Mouse (Mus musculus) cerebral cortex, adult 2 months (tissue): ENCODE measurements around the gene Wnt9a.

ENCODE experiments used
- WGBS: fragments of 180-500 bp; shearing (Covaris S2); methylation state at CpG from one replicate; pipeline ENCODE4 v1.1.7; 2018; 5-methylcytosine and 5-hydroxymethylcytosine counted together

Gene Wnt9a

GRCm38 (mm10) chr11:59336381-59336780 is 29.7 kb downstream of the Wnt9a start:
- WGBS, result 9% methylated on average over 1 of the region's 1 CpGs

- 40% methylated on average over 13 of the region's 13 CpGs for WGBS
Measured at GRCm38 (mm10) chr11:59337955-59338735, 31.4 kb downstream of the Wnt9a start.

GRCm38 (mm10) chr11:59338736-59339120 is 32.0 kb downstream of the Wnt9a start:
- WGBS, result 49% methylated on average over 2 of the region's 2 CpGs

DNA sequence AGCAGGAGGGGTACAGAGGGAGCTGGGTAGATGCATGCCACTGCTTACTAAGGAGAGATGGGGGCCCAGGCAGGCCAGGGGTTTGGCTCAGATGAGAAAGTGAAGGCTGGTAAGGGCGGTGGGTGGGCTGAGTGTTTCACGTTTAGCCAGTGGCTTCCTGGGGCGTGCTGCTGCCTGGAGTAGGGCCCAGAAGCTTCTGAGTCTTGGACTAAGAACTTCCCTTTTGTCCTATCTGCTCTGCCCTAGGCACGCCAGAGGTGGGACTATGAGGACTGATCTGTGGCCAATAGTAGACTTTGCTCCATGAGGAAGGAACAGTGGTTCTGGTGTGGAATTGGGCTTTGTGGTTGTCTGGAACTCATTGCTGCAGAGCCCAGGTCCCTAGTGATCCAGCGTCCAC is 36.2 kb downstream of the Wnt9a start:
- WGBS, result 70% methylated on average over 5 of the region's 5 CpGs

DNA sequence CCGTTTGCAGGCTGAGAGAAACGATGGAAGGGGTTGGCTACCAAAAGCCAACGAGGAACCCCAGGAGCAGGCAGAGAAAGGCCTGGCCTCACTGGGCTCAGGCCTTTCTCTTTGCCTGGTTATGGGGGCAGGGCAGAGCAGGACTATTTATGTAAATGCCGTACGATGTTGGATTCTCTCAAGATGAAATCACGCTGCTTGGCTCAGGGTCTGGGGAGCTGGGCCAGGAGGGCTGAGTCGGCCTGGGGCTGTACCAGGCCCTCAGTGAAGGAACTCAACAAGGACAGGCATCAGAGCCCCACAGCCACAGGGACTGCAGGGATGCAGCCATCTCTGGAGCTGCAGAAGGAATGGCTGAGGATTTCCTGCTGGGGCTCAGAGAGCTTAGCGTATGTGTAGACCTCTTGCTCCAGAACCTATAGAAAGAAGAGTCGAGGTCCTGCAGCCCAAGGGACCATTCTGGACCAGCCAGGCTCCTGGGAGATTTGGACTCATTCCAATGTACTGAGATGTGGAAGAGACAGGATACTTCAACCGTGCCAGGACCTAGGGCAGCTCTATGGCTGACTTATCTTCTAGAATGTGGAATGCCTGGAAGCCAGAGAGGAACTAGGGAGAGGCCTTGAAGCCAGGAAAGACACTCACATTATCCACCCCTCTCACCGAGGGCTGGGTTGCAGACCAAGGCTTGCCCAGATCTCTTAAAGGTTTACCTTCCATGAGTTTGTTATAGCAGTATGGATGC is 39.6 kb downstream of the Wnt9a start:
- 48% methylated on average over 11 of the region's 11 CpGs for WGBS

DNA sequence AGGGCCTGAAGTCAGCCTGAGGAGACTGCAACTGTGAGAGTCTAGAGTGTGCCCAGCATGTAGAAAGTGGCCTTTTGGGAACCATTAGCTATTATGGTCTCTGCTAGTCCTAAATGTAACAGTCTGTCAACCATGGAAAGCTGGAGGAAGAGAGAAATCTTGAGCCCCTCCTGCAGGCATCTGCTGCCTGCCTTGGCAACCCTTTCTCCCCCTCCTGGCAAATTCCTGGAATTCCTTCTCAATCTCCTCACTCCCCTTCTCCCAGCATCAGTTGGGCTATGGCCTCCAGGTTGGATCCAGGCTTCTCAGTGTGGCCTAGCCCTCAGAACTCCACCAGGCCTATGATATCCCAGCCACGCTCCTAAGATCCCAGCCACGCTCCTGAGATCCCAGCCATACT is 43.6 kb downstream of the Wnt9a start:
- 98% methylated on average over 2 of the region's 2 CpGs for WGBS

DNA sequence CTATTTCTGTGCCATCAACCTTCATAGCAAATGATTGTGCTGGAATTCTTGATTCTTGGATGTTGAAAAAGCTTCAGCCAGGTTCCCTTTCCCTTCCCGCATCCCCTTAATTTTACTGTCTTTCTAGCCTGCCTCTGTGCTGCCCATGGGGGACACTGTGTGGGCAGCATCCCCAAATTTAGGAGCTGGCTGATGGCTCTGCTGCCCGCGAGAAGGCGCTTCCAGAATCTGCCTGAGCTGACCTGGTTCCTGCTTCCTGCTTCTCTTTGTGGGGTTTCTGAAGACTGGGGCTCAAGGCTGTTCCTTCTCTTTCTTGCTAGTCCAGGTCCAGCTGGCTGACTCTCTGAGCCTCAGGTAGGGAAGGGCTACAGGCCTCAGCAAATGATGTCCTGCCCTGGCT is 48.1 kb downstream of the Wnt9a start:
- 45% methylated on average over 4 of the region's 4 CpGs for WGBS

GRCm38 (mm10) chr11:59356874-59357289 is 50.2 kb downstream of the Wnt9a start:
- WGBS, result 75% methylated on average over 11 of the region's 11 CpGs

DNA sequence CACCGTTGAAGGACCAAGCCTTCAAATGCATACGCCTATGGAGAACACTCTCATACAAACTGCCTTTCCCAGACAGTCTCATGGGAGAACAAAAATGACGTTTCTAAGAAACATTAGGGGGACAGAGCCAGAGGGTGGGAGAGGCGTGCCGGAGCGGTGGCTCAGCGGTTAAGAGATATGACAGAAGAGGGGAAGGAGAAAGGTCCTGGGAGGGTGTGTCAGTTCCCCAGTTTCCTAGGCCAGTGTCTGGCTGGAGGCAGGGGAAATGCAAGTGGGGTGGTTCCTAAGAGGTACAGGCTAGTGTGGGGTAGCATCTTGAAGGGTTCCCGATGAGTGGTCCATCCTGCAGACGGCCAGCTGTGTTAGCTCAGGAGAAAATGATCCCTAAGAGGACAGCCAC is 54.6 kb downstream of the Wnt9a start:
- WGBS, result 91% methylated on average over 9 of the region's 9 CpGs

GRCm38 (mm10) chr11:59364007-59364406 is 57.3 kb downstream of the Wnt9a start:
- 92% methylated on average over 9 of the region's 9 CpGs for WGBS

- 81% methylated on average over 3 of the region's 3 CpGs for WGBS
Measured at GRCm38 (mm10) chr11:59364417-59364816, 57.7 kb downstream of the Wnt9a start.

- 60% methylated on average over 3 of the region's 3 CpGs for WGBS
Measured at GRCm38 (mm10) chr11:59366031-59366430, 59.3 kb downstream of the Wnt9a start.

- WGBS, result 34% methylated on average over 3 of the region's 3 CpGs
Measured at GRCm38 (mm10) chr11:59366633-59367032, 59.9 kb downstream of the Wnt9a start.

- WGBS, result 89% methylated on average over 4 of the region's 4 CpGs
Measured at GRCm38 (mm10) chr11:59367955-59368354, 61.2 kb downstream of the Wnt9a start.

DNA sequence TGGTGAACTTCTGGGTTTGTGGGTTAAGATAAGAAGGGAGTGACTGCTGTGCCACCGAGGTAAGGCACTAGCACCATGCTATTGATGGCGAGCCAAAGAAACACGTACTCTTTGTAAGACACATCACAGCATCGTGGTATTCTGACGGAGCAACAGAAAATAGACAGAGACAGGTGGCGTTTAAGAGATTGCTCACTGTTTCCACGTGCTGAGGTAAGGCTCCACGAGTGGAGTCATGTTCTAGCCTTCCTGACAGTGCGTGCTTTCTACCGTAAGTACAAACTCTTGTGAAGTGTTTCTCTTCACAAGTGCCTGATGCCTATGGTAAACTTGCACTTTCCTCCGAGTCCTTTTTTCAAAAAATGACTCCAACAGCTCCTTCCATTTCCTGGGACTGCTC is 63.1 kb downstream of the Wnt9a start:
- WGBS, result 79% methylated on average over 11 of the region's 11 CpGs

DNA sequence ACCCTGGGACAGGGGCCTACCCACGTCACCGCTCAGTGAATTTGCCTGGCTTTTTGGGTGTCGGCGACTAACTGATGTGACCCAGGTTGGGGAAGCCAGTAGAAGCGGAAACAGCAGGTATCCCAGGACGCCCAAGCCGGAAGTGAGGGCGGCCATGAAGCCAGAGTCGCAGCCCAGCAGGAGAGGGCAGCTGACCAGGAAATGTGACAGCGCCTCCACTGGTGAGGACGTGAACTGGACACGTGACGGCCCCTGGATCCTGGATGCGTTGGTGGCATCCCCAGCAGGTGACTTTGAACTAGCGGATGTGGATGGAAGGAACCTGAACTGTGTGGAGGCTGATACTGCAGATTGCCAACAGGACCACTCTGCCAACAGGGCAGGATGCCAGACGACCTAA is 68.7 kb downstream of the Wnt9a start, which contains the start of gene Prss38:
Gene Prss38 (minus strand): TSS at position 183 of the 400 bp plus-strand sequence.
- WGBS, result 81% methylated on average over 16 of the region's 16 CpGs

DNA sequence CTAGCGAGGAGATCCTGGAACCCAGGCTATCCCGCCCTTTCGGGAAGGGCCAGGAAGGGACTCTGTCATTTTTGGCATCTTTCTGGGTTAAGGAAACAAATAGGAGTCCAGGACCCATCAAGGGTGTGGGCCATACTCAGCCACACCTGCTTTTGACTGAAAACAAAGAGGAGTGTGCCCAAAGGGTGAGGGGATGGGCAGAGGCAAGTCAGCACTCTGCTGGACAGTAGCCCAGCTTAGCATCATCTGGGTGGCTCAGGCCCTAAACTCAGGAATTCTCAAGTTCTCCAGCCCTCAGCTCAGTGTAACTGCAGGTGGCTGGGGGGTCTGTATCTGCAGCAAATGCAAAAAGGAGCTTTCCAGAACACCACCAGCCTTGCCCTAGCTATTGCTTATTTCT is 71.3 kb downstream of the Wnt9a start:
- 80% methylated on average over 3 of the region's 3 CpGs for WGBS
